Mouse (Mus musculus): ENCODE measurements around the gene Omp. TPM values are rescaled to one million over a fixed set of nuclear protein-coding genes. Genes with fewer than 3 reads are reported as not detected.
"Not testable (repeated sequence)": the region's sequence is repeated elsewhere in the genome, so short reads cannot be mapped to it uniquely, and the experiment has no call there.

The Omp gene
- polyA plus RNA-seq, 1 experiment = 0.35 TPM

- peaks cover 21% of the 10 kb centered on the region for H3K27me3 ChIP-seq (ENCODE audit: control insufficient read depth, insufficient read depth, insufficient read length)
- no peak for TF ChIP-seq POLR2A (IDR thresholded peaks at IDR 0.05; ENCODE audit: insufficient read length, low read depth)
Observed at GRCm38 (mm10) chr7:98189745-98190144, 44.4 kb upstream of the Omp start.

GRCm38 (mm10) chr7:98188680-98189079, 43.4 kb upstream of the Omp start:
- Histone ChIP-seq H3K36me3 (ENCODE audit: control insufficient read depth, insufficient read depth) (no peaks in the 10 kb centered on the region), H3K79me2 (ENCODE audit: control insufficient read depth, insufficient read depth) (no peaks in the 10 kb centered on the region), H3ac (ENCODE audit: control insufficient read depth, insufficient read length) (no peak overlapping the region), H3K4me3 (no peak overlapping the region), H3K4me2 (ENCODE audit: low read depth) (no peak overlapping the region), H3K27me3 (ENCODE audit: control insufficient read depth, insufficient read depth, insufficient read length) (peaks cover 13% of the 10 kb centered on the region)
- TF ChIP-seq TCF3 (IDR thresholded peaks at IDR 0.05; ENCODE audit: insufficient read length, low read depth) = no peak
- no peak for TF ChIP-seq E2F4 (IDR thresholded peaks at IDR 0.05; ENCODE audit: insufficient read depth)
- no peak for TF ChIP-seq CEBPB (IDR thresholded peaks at IDR 0.05; ENCODE audit: insufficient read depth, poor library complexity, severe bottlenecking)
- TF ChIP-seq POLR2AphosphoS2 (IDR thresholded peaks at IDR 0.05; ENCODE audit: insufficient read length, low read depth) = no peak
- TF ChIP-seq MYOG (IDR thresholded peaks at IDR 0.05; ENCODE audit: control insufficient read depth in 1 of 3, insufficient read depth in 1 of 3, insufficient read length in 2 of 3, low read depth in 2 of 3) = no peak
- TF ChIP-seq POLR2A (IDR thresholded peaks at IDR 0.05; ENCODE audit: insufficient read length, low read depth) = no peak
- no peak for TF ChIP-seq USF1 (IDR thresholded peaks at IDR 0.05; ENCODE audit: low read depth)
- no peak for TF ChIP-seq TCF12 (IDR thresholded peaks at IDR 0.05; ENCODE audit: insufficient read depth, poor library complexity, severe bottlenecking)
- TF ChIP-seq MAX (IDR thresholded peaks at IDR 0.05; ENCODE audit: low read depth) = no peak
- no peak for TF ChIP-seq SRF (IDR thresholded peaks at IDR 0.05; ENCODE audit: control insufficient read depth, insufficient read length, low read depth)

More at GRCm38 (mm10) chr7:98189745-98190144, 44.4 kb upstream of the Omp start:
- Histone ChIP-seq H3K4me3 (no peak overlapping the region), H3K4me2 (ENCODE audit: low read depth) (no peak overlapping the region), H3K79me2 (ENCODE audit: control insufficient read depth, insufficient read depth) (no peaks in the 10 kb centered on the region), H3ac (ENCODE audit: control insufficient read depth, insufficient read length) (no peak overlapping the region), H3K36me3 (ENCODE audit: control insufficient read depth, insufficient read depth) (no peaks in the 10 kb centered on the region)

- H3K4me3 ChIP-seq = no peak overlapping the region
- no peak overlapping the region for H3K4me2 ChIP-seq (ENCODE audit: low read depth)
- H3K79me2 ChIP-seq (ENCODE audit: control insufficient read depth, insufficient read depth) = no peaks in the 10 kb centered on the region
- H3K36me3 ChIP-seq (ENCODE audit: control insufficient read depth, insufficient read depth) = no peaks in the 10 kb centered on the region
- H3ac ChIP-seq (ENCODE audit: control insufficient read depth, insufficient read length) = no peak overlapping the region
- TF ChIP-seq CEBPB (IDR thresholded peaks at IDR 0.05; ENCODE audit: insufficient read depth, poor library complexity, severe bottlenecking) (no peak), REST (IDR thresholded peaks at IDR 0.05; ENCODE audit: insufficient read depth, insufficient read length) (no peak), MAX (IDR thresholded peaks at IDR 0.05; ENCODE audit: low read depth) (no peak), E2F4 (IDR thresholded peaks at IDR 0.05; ENCODE audit: insufficient read depth) (no peak), TCF3 (IDR thresholded peaks at IDR 0.05; ENCODE audit: insufficient read length, low read depth) (no peak), SRF (IDR thresholded peaks at IDR 0.05; ENCODE audit: control insufficient read depth, insufficient read length, low read depth) (no peak), POLR2A (IDR thresholded peaks at IDR 0.05; ENCODE audit: insufficient read length, low read depth) (no peak), USF1 (IDR thresholded peaks at IDR 0.05; ENCODE audit: low read depth) (no peak), TCF12 (IDR thresholded peaks at IDR 0.05; ENCODE audit: insufficient read depth, poor library complexity, severe bottlenecking) (no peak), POLR2AphosphoS2 (IDR thresholded peaks at IDR 0.05; ENCODE audit: insufficient read length, low read depth) (no peak), MYOD1 (IDR thresholded peaks at IDR 0.05; ENCODE audit: control insufficient read depth in 1 of 3, insufficient read length in 2 of 3, low read depth in 2 of 3) (no peak), MYOG (IDR thresholded peaks at IDR 0.05; ENCODE audit: control insufficient read depth in 1 of 3, insufficient read depth in 1 of 3, insufficient read length in 2 of 3, low read depth in 2 of 3) (no peak)
- peaks cover 8% of the 10 kb centered on the region for H3K27me3 ChIP-seq (ENCODE audit: control insufficient read depth, insufficient read depth, insufficient read length)
Observed at GRCm38 (mm10) chr7:98188238-98188637, 42.9 kb upstream of the Omp start.

GRCm38 (mm10) chr7:98187332-98187731, 42.0 kb upstream of the Omp start:
- H3K4me2 ChIP-seq (ENCODE audit: low read depth); H3K79me2 ChIP-seq (ENCODE audit: control insufficient read depth, insufficient read depth); H3ac ChIP-seq (ENCODE audit: control insufficient read depth, insufficient read length); H3K27me3 ChIP-seq (ENCODE audit: control insufficient read depth, insufficient read depth, insufficient read length); H3K36me3 ChIP-seq (ENCODE audit: control insufficient read depth, insufficient read depth); H3K4me3 ChIP-seq: not testable (repeated sequence)

GRCm38 (mm10) chr7:98186637-98187036, 41.3 kb upstream of the Omp start:
- H3K27me3 ChIP-seq (ENCODE audit: control insufficient read depth, insufficient read depth, insufficient read length) = peaks cover 1% of the 10 kb centered on the region
- no peak overlapping the region for H3K4me2 ChIP-seq (ENCODE audit: low read depth)
- H3K4me3 ChIP-seq = no peak overlapping the region
- H3ac ChIP-seq (ENCODE audit: control insufficient read depth, insufficient read length) = no peak overlapping the region
- TF ChIP-seq MAX (IDR thresholded peaks at IDR 0.05; ENCODE audit: low read depth) = no peak
- no peak for TF ChIP-seq CEBPB (IDR thresholded peaks at IDR 0.05; ENCODE audit: insufficient read depth, poor library complexity, severe bottlenecking)
- TF ChIP-seq USF1 (IDR thresholded peaks at IDR 0.05; ENCODE audit: low read depth) = no peak
- TF ChIP-seq E2F4 (IDR thresholded peaks at IDR 0.05; ENCODE audit: insufficient read depth) = no peak
- no peak for TF ChIP-seq REST (IDR thresholded peaks at IDR 0.05; ENCODE audit: insufficient read depth, insufficient read length)
- TF ChIP-seq TCF3 (IDR thresholded peaks at IDR 0.05; ENCODE audit: insufficient read length, low read depth) = no peak
- no peak for TF ChIP-seq POLR2AphosphoS2 (IDR thresholded peaks at IDR 0.05; ENCODE audit: insufficient read length, low read depth)
- no peaks in the 10 kb centered on the region for H3K79me2 ChIP-seq (ENCODE audit: control insufficient read depth, insufficient read depth)
- no peaks in the 10 kb centered on the region for H3K36me3 ChIP-seq (ENCODE audit: control insufficient read depth, insufficient read depth)

GRCm38 (mm10) chr7:98185326-98185725, 40.0 kb upstream of the Omp start:
- no peak for TF ChIP-seq POLR2A (IDR thresholded peaks at IDR 0.05; ENCODE audit: insufficient read length, low read depth)
- TF ChIP-seq E2F4 (IDR thresholded peaks at IDR 0.05; ENCODE audit: insufficient read depth) = no peak
- H3ac ChIP-seq (ENCODE audit: control insufficient read depth, insufficient read length) = no peak overlapping the region

More at GRCm38 (mm10) chr7:98185326-98185725, 40.0 kb upstream of the Omp start:
- Histone ChIP-seq H3K27me3 (ENCODE audit: control insufficient read depth, insufficient read depth, insufficient read length) (no peaks in the 10 kb centered on the region), H3K4me2 (ENCODE audit: low read depth) (no peak overlapping the region), H3K36me3 (ENCODE audit: control insufficient read depth, insufficient read depth) (no peaks in the 10 kb centered on the region), H3K4me3 (no peak overlapping the region), H3K79me2 (ENCODE audit: control insufficient read depth, insufficient read depth) (no peaks in the 10 kb centered on the region)

Measured in myocyte (in vitro differentiated cells).